Mouse (Mus musculus) C2C12 (cell line): ENCODE data around the gene Slc12a7. TPM values are rescaled to one million over a fixed set of nuclear protein-coding genes. Genes with fewer than 3 reads are reported as not detected.
"Not testable (repeated sequence)": the region's sequence is repeated elsewhere in the genome, so short reads cannot be mapped to it uniquely, and the experiment has no call there.

Experiments
- H3K27me3 ChIP-seq: one replicate; pipeline ENCODE4 v1.6.1; 2011; ENCODE audit not compliant: control insufficient read depth, insufficient read depth, insufficient read length
- H3K36me3 ChIP-seq: one replicate; pipeline ENCODE4 v1.6.1; 2011; ENCODE audit not compliant: control insufficient read depth, insufficient read depth
- H3K4me3 ChIP-seq: one replicate; pipeline ENCODE4 v1.5.1; 2011; ENCODE audit warnings: mild to moderate bottlenecking, control low read depth; ENCODE audit not compliant: poor library complexity, insufficient read depth, severe bottlenecking
- H3K79me2 ChIP-seq: one replicate; pipeline ENCODE4 v1.6.1; 2011; ENCODE audit not compliant: control insufficient read depth, insufficient read depth
- H3K79me3 ChIP-seq: one replicate; pipeline ENCODE4 v1.6.1; 2011; ENCODE audit warnings: low read depth, control low read depth
- H3ac ChIP-seq: one replicate; pipeline ENCODE3; 2011; ENCODE audit warnings: low read depth; ENCODE audit not compliant: control insufficient read depth, insufficient read length
- CEBPB ChIP-seq: IDR thresholded peaks from one replicate; pipeline ENCODE4 v1.6.1; 2011; ENCODE audit warnings: low read depth, mild to moderate bottlenecking, control low read depth, moderate library complexity
- CTCF ChIP-seq: IDR thresholded peaks from one replicate; pipeline ENCODE4 v1.5.1; 2011; ENCODE audit not compliant: control insufficient read depth, insufficient read depth, insufficient read length
- FOSL1 ChIP-seq: IDR thresholded peaks from one replicate; pipeline ENCODE4 v1.8.0; 2011; ENCODE audit warnings: mild to moderate bottlenecking, low read length; ENCODE audit not compliant: poor library complexity, insufficient read depth, severe bottlenecking
- MAX ChIP-seq: IDR thresholded peaks from one replicate; pipeline ENCODE4 v1.6.1; 2011; ENCODE audit warnings: mild to moderate bottlenecking, control low read depth
- MYOD1 ChIP-seq: IDR thresholded peaks from one replicate; pipeline ENCODE4 v1.6.1; 2011; ENCODE audit warnings: low read depth; ENCODE audit not compliant: control insufficient read depth, insufficient read length
- MYOG ChIP-seq: IDR thresholded peaks from one replicate; pipeline ENCODE4 v1.6.1; 2011; ENCODE audit not compliant: control insufficient read depth, insufficient read length; ENCODE audit errors: extremely low read depth
- USF1 ChIP-seq: IDR thresholded peaks from one replicate; pipeline ENCODE4 v1.6.1; 2011; ENCODE audit warnings: low read depth, mild to moderate bottlenecking, control low read depth, moderate library complexity
- polyA plus RNA-seq: library from polyadenylated mRNA; unstranded; fragments of >200 nt; fragmentation: generic; extraction: Trizol; gene quantifications from one replicate; pipeline ENCODE4 v1.2.1, GENCODE M21; 2012; ENCODE audit warnings: missing spikeins

Slc12a7 gene
- polyA plus RNA-seq, 1 experiment, result 28.7 TPM

DNA sequence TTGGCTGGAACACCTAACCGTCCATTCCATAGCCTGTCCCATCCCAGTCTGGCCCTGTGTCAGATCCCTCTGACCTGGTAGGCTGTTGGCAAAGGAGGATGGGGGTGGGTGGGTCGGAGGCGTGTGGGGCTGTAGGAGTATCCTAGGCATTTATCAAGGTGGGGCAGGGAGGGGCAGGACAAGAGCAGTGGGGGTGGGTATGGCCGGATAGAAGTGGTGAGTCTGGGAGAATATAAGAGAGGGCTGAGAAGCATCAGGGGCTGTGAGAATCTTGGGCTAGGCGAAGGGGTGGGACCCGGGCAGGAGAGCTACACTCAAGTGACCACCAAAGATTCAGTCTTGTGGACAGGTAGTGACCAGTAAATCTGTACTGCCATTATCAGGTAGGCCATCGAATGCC, 659 bp upstream of the Slc12a7 start:
- H3K36me3 ChIP-seq, result no peaks in the 10 kb centered on the region
- no peak overlapping the region for H3ac ChIP-seq
- H3K27me3 ChIP-seq, result no peaks in the 10 kb centered on the region
- H3K79me3 ChIP-seq, result no peaks in the 10 kb centered on the region
- H3K79me2 ChIP-seq, result no peaks in the 10 kb centered on the region
- no peak overlapping the region for H3K4me3 ChIP-seq
- TF ChIP-seq MYOG (no peak), FOSL1 (no peak), MAX (no peak), CEBPB (no peak), CTCF (no peak), MYOD1 (no peak), USF1 (no peak)

DNA sequence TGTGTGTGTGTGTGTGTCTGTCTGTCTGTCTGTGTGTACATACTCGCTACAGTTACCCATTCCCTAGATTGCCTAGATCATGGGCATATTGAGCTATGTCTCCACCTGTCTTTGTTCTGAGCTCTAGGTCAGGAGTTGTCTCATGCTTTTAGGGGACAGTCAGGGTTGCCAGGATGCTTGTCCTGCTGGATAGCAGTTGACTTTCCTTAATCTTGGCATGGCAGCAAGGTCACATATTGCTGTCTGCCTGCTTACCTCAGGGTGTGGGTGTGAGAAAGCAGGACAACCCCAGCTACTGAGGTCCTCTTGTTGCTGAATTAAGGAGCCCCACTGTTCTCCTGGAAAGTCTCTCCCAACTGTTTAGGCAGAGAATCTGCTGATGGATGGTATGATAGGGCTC, 1.5 kb downstream of the Slc12a7 start:
- no peak for TF ChIP-seq MAX
- TF ChIP-seq CTCF, result no peak
- TF ChIP-seq MYOD1, result no peak
- no peak for TF ChIP-seq FOSL1
- no peak for TF ChIP-seq CEBPB
- no peak for TF ChIP-seq MYOG
- TF ChIP-seq USF1, result no peak
- H3K27me3 ChIP-seq, result no peaks in the 10 kb centered on the region
- H3K4me3 ChIP-seq, result no peak overlapping the region
- H3K79me3 ChIP-seq, result no peaks in the 10 kb centered on the region
- no peaks in the 10 kb centered on the region for H3K79me2 ChIP-seq
- no peak overlapping the region for H3ac ChIP-seq
- H3K36me3 ChIP-seq, result no peaks in the 10 kb centered on the region

GRCm38 (mm10) chr13:73735270-73735669, 2.4 kb downstream of the Slc12a7 start:
- H3K36me3 ChIP-seq, result no peaks in the 10 kb centered on the region
- H3K79me3 ChIP-seq, result no peaks in the 10 kb centered on the region
- no peak for TF ChIP-seq FOSL1
- no peak for TF ChIP-seq USF1
- no peak for TF ChIP-seq MYOG
- TF ChIP-seq CEBPB, result no peak
- no peak for TF ChIP-seq MAX
- TF ChIP-seq MYOD1, result no peak
- no peak for TF ChIP-seq CTCF
- no peak overlapping the region for H3K4me3 ChIP-seq
- no peaks in the 10 kb centered on the region for H3K27me3 ChIP-seq
- no peaks in the 10 kb centered on the region for H3K79me2 ChIP-seq
- H3ac ChIP-seq, result no peak overlapping the region

GRCm38 (mm10) chr13:73735928-73736327, 3.0 kb downstream of the Slc12a7 start:
- no peaks in the 10 kb centered on the region for H3K27me3 ChIP-seq
- H3K4me3 ChIP-seq, result no peak overlapping the region
- no peaks in the 10 kb centered on the region for H3K79me3 ChIP-seq
- no peak for TF ChIP-seq MYOD1
- TF ChIP-seq USF1, result no peak
- TF ChIP-seq FOSL1, result no peak
- no peak for TF ChIP-seq CEBPB
- TF ChIP-seq MAX, result no peak
- TF ChIP-seq CTCF, result no peak
- TF ChIP-seq MYOG, result no peak
- no peak overlapping the region for H3ac ChIP-seq
- no peaks in the 10 kb centered on the region for H3K79me2 ChIP-seq
- H3K36me3 ChIP-seq, result no peaks in the 10 kb centered on the region

GRCm38 (mm10) chr13:73736943-73737342, 4.0 kb downstream of the Slc12a7 start:
- Histone ChIP-seq H3K79me3 (no peaks in the 10 kb centered on the region), H3K27me3 (peaks cover 6% of the 10 kb centered on the region), H3K4me3 (no peak overlapping the region), H3ac (no peak overlapping the region), H3K36me3 (no peaks in the 10 kb centered on the region), H3K79me2 (no peaks in the 10 kb centered on the region)
- no peak for TF ChIP-seq FOSL1

- H3K36me3 ChIP-seq, H3K4me3 ChIP-seq, H3ac ChIP-seq, H3K79me2 ChIP-seq, H3K27me3 ChIP-seq, H3K79me3 ChIP-seq: not testable (repeated sequence)
Measured at GRCm38 (mm10) chr13:73740399-73740944, 7.6 kb downstream of the Slc12a7 start.

- Histone ChIP-seq H3ac (no peak overlapping the region), H3K4me3 (no peak overlapping the region), H3K79me3 (no peaks in the 10 kb centered on the region), H3K36me3 (no peaks in the 10 kb centered on the region), H3K79me2 (no peaks in the 10 kb centered on the region), H3K27me3 (peaks cover 10% of the 10 kb centered on the region)
- TF ChIP-seq MAX (no peak), CEBPB (no peak), MYOD1 (no peak), CTCF (no peak), USF1 (no peak), MYOG (no peak)
Measured at GRCm38 (mm10) chr13:73742944-73743343, 10.1 kb downstream of the Slc12a7 start.
